Mouse (Mus musculus): ENCODE data around the gene Ubtd1. TPM values are rescaled to one million over a fixed set of nuclear protein-coding genes. Genes with fewer than 3 reads are reported as not detected.

Gene Ubtd1
- 6.4 and 7.3 TPM in 2 replicates for polyA plus RNA-seq (2015; fragmentation: Nextera tagmentation; extraction: Ambion mirVana)

DNA sequence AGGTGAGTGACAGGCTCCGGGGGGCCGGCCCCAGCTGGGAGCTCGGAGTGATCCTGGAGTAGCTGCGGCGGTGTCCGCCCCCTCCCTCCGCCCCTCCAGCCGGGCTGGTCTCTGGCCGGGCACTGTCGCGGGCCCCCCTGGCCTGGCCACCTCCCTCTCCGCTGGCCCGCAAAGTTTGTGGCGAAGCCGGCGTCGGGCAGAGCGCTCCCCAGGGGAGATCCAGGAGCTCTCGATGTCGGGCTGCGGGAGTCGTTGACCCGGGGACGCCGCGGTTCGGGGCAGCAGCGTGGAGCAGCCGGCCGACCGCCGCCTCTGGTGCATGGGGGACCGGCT lies at the start of gene Ubtd1:
TSS of gene Ubtd1 (plus strand) at position 169 of the 333 bp plus-strand sequence.
- H3K27ac ChIP-seq: peak within 1 kb of the TSS; percentile 81
- H3K9ac ChIP-seq (replicated peaks): peak within 1 kb of the TSS; percentile 81
- H3K9me3 ChIP-seq: no peaks in the 10 kb centered on the region
- H3K4me1 ChIP-seq (replicated peaks): peaks cover 22% of the 10 kb centered on the region
- no peak for ATAC-seq
- H3K27me3 ChIP-seq: peaks cover 20% of the 10 kb centered on the region
- H3K4me2 ChIP-seq (replicated peaks): peak within 1 kb of the TSS; percentile 100
- H3K36me3 ChIP-seq: no peaks in the 10 kb centered on the region
- peak within 1 kb of the TSS; percentile 86 for H3K4me3 ChIP-seq (replicated peaks)
- WGBS: under 1% methylated on average over 32 of the region's 33 CpGs

DNA sequence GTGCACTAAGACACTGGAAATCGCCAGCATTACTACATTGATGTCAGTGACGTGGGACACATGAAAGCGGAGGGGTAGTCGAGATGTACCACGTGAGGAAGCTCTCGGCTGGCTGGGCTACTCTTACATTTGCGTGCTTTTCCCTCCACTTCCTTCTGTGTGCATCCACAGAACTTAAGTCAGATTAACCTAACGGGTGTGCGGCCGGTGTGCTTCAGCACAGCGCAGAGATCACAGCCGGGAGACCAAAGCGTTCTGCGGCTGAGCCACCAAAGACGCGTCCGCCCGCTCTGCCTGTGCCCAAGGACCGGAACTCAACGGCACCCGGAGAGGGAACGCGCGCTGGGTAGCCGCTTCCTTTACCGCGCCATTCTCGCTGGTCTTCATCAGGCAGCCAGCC lies 48.9 kb upstream of the Ubtd1 start:
- Histone ChIP-seq H3K36me3 (peaks cover 28% of the 10 kb centered on the region), H3K4me1 (replicated peaks) (peaks cover 28% of the 10 kb centered on the region), H3K4me2 (replicated peaks) (peak overlapping the region; percentile 85), H3K4me3 (replicated peaks) (peak overlapping the region; percentile 86), H3K27ac (peak overlapping the region; percentile 48), H3K9ac (replicated peaks) (peak overlapping the region; percentile 79), H3K9me3 (no peaks in the 10 kb centered on the region), H3K27me3 (no peaks in the 10 kb centered on the region)
- no peak; the same call in 1 of the 2 replicates for ATAC-seq
- whole genome bisulfite sequencing: under 1% methylated on average over 28 of the region's 28 CpGs

DNA sequence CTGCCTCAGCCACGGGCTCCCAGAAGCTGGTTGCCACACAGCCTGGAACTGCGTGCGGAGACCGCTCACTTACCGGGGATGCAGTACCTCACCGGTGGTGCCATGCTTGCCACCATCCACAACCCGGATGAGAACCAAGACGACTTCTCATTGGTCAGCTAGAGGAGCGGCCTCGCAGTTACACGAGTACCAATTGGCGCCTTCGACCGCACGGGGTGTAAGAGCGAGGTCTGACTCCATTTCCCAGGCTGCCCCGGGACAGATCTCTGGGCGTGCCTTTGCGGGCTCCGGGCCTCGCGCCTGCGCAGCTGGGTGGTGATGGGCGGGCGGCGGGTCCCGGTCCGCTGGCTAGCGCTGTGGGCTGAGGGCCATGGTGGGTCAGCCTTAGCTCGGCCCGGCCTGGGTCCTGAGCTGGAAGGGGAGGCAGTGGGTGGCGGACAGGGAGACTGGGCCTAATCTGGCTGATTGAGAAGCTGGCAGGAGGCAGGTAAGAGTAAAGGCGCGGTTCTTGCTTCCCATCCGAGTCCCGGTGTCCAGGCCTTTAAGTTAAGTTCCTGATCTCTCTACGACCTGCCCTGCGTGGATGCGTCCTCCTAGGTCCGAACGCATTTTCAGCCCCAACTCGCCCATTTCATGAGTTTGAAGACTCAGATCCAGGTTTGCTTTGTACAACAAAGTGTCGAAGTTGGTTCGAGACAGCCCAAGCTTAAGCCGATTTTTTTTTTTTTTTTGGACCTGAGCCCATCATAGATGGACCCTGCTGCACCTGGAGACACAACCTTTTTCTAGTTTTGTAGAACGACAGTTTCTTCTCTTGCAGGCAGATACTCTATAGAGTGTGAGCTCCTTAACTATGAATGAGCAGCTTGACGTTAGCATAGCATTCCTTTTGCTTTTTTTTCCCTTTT lies 48.1 kb upstream of the Ubtd1 start, which contains the start of the genes Exosc1 and Zdhhc16:
TSS of gene Exosc1 (minus strand) at position 245 of the 908 bp plus-strand sequence.
TSS of gene Zdhhc16 (plus strand) at position 302 of the 908 bp plus-strand sequence.
- WGBS: under 1% methylated on average over 47 of the region's 47 CpGs
- H3K4me3 ChIP-seq (replicated peaks): peak within 1 kb of the TSS; percentile 86

DNA sequence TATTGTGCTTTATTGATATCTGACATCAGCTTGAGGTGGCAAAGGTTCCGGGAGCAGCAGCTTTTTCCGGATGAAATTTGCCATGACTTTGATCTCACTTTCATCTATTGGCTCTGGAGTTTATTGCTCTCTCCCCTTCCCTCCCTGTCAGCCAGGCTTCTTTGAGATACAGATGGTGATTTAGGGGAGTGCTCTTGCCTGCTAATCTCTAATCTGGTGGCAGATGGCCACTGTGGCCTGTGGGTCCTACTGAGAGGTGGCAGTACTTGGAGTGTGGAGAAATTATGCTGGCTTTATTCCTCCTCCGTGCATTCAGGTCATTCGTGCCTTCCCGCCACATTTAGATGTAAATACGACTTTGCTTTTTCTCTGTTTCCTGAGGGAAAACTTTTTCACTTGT lies 47.4 kb upstream of the Ubtd1 start:
- Histone ChIP-seq H3K27ac (no peak overlapping the region), H3K9me3 (no peaks in the 10 kb centered on the region), H3K27me3 (no peaks in the 10 kb centered on the region), H3K4me3 (replicated peaks) (peak overlapping the region; percentile 86), H3K9ac (replicated peaks) (peak overlapping the region; percentile 85), H3K36me3 (peaks cover 30% of the 10 kb centered on the region), H3K4me1 (replicated peaks) (peaks cover 28% of the 10 kb centered on the region), H3K4me2 (replicated peaks) (peak overlapping the region; percentile 75)
- no peak for ATAC-seq
- WGBS: 23% methylated on average over 6 of the region's 6 CpGs

More for the DNA sequence above, 48.1 kb upstream of the Ubtd1 start, which contains the start of the genes Exosc1 and Zdhhc16:
- H3K27ac ChIP-seq: peak within 1 kb of the TSS; percentile 51
- H3K9me3 ChIP-seq: no peaks in the 10 kb centered on the region
- peak; percentile 100 for ATAC-seq
- H3K27me3 ChIP-seq: no peaks in the 10 kb centered on the region
- peak within 1 kb of the TSS; percentile 85 for H3K4me2 ChIP-seq (replicated peaks)
- peaks cover 28% of the 10 kb centered on the region for H3K4me1 ChIP-seq (replicated peaks)
- H3K36me3 ChIP-seq: peaks cover 28% of the 10 kb centered on the region
- peak within 1 kb of the TSS; percentile 85 for H3K9ac ChIP-seq (replicated peaks)

DNA sequence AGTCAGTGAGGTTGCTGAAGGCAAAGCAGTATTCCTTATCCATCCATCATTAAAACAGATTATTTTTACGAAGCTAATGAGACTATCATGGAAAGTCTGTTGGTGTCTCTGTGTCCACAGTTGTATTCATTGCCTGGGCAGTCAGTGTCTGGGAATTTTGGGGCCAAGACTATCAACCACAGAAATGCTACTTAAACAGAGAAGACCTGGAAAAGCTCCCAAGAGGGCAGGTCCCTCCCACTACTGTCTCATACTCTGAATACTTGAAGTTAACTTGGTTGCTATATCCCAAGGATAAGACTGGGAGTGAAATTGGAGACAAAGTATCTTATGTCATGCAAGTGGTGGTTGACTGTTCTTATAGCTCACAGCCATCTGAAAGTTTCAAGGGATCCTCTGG lies 45.6 kb upstream of the Ubtd1 start:
- H3K4me3 ChIP-seq (replicated peaks): no peak overlapping the region
- no peak for ATAC-seq
- H3K27me3 ChIP-seq: no peaks in the 10 kb centered on the region
- H3K9ac ChIP-seq (replicated peaks): no peak overlapping the region
- no peak overlapping the region for H3K4me2 ChIP-seq (replicated peaks)
- H3K4me1 ChIP-seq (replicated peaks): peaks cover 28% of the 10 kb centered on the region
- no peaks in the 10 kb centered on the region for H3K9me3 ChIP-seq
- peaks cover 35% of the 10 kb centered on the region for H3K36me3 ChIP-seq
- 95% methylated on average over 1 of the region's 1 CpGs for WGBS
- H3K27ac ChIP-seq: no peak overlapping the region

DNA sequence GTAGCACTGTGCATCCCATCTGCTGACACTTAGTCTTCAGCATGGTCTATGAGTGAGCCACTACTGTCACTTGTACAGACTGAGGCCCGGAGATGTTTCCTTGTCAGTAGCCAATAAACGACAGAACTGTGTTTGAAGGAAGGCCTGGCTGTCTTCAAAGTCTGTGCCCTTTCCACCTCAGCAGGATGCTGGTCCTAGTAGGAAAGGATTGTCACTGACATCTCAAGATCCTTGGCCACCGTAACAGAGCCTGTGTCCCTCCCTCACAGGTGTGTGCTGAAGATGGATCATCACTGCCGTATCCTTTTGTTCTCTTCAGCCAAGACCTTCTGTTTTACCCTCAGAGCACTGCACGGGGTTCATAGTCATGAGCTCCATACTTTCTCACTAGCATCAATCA lies 43.0 kb upstream of the Ubtd1 start:
- H3K9ac ChIP-seq (replicated peaks): no peak overlapping the region
- H3K4me2 ChIP-seq (replicated peaks): no peak overlapping the region
- H3K36me3 ChIP-seq: peaks cover 61% of the 10 kb centered on the region
- 93% methylated on average over 5 of the region's 5 CpGs for whole genome bisulfite sequencing
- no peaks in the 10 kb centered on the region for H3K27me3 ChIP-seq
- H3K9me3 ChIP-seq: no peaks in the 10 kb centered on the region
- H3K4me1 ChIP-seq (replicated peaks): peaks cover 19% of the 10 kb centered on the region
- H3K27ac ChIP-seq: no peak overlapping the region
- H3K4me3 ChIP-seq (replicated peaks): no peak overlapping the region
- ATAC-seq: no peak

DNA sequence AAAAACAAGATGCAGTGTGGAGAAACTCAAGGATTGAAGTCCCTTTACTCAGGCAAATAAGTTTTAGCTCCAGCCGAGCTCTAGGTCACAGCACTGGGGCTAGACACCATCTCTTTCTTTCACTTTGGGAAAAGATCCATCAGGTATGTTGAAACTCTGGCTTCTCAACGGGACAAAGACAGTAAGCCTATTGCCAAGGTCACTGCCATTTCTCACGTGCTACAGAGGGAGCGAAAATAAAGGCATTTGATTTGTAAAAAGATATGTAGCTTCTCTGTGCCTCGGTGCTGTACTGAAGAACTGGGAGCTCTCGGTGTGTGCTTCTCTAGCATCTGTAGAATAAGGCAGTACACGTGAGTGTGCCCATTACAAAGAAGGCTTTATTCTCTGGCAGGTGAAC lies 37.7 kb upstream of the Ubtd1 start:
- Histone ChIP-seq H3K27ac (no peak overlapping the region), H3K9me3 (no peaks in the 10 kb centered on the region), H3K36me3 (peaks cover 96% of the 10 kb centered on the region), H3K4me2 (replicated peaks) (no peak overlapping the region), H3K27me3 (no peaks in the 10 kb centered on the region), H3K9ac (replicated peaks) (no peak overlapping the region), H3K4me3 (replicated peaks) (no peak overlapping the region), H3K4me1 (replicated peaks) (no peaks in the 10 kb centered on the region)
- WGBS: 92% methylated on average over 7 of the region's 7 CpGs
- ATAC-seq: no peak

DNA sequence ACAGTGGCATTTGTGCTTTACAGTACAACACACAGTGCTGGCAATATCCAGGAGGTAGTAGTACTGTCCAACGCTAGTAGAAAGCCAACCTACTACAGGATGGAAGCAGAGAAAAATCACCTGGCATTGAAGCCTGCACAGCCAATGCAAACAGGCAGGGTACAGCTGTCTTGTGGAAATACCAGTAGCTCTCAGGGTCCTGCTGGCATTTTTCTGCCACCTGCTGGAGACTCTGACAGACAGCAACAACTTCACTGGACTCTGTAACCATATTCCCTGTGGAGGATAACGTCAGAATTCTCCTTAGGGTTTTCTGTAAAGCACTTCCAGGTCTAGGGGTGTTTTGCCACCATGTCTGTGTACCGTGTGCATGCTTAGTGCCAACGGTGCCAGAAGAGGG lies 29.3 kb upstream of the Ubtd1 start:
- H3K9me3 ChIP-seq: no peaks in the 10 kb centered on the region
- no peak for ATAC-seq
- H3K9ac ChIP-seq (replicated peaks): no peak overlapping the region
- H3K36me3 ChIP-seq: peaks cover 95% of the 10 kb centered on the region
- WGBS: 81% methylated on average over 4 of the region's 4 CpGs
- H3K4me3 ChIP-seq (replicated peaks): no peak overlapping the region
- no peaks in the 10 kb centered on the region for H3K27me3 ChIP-seq
- no peak overlapping the region for H3K27ac ChIP-seq
- no peaks in the 10 kb centered on the region for H3K4me1 ChIP-seq (replicated peaks)
- no peak overlapping the region for H3K4me2 ChIP-seq (replicated peaks)

DNA sequence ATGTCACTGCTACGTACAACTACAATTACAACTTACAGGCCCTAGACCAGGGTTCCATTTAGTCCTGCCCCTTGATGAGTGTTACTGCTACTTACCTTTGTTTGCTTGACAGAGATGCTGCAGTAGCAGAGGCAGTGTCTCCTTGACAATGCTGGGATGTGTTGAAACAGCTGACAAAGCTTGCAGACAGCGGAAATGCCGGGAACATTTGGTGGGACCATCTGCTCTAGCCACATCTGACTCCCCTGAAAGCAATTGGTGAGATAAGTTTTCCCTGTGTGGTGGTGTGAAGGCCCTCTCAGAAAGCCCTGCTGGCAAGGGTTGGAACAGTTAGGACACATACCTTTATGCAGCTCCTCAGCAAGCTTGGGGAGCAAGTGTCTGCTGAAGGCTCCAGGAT lies 28.0 kb upstream of the Ubtd1 start:
- Histone ChIP-seq H3K36me3 (peaks cover 95% of the 10 kb centered on the region), H3K27ac (no peak overlapping the region), H3K9me3 (no peaks in the 10 kb centered on the region), H3K4me3 (replicated peaks) (no peak overlapping the region), H3K4me2 (replicated peaks) (no peak overlapping the region), H3K27me3 (no peaks in the 10 kb centered on the region), H3K4me1 (replicated peaks) (no peaks in the 10 kb centered on the region), H3K9ac (replicated peaks) (no peak overlapping the region)
- WGBS: 92% methylated on average over 3 of the region's 3 CpGs
- ATAC-seq: no peak

DNA sequence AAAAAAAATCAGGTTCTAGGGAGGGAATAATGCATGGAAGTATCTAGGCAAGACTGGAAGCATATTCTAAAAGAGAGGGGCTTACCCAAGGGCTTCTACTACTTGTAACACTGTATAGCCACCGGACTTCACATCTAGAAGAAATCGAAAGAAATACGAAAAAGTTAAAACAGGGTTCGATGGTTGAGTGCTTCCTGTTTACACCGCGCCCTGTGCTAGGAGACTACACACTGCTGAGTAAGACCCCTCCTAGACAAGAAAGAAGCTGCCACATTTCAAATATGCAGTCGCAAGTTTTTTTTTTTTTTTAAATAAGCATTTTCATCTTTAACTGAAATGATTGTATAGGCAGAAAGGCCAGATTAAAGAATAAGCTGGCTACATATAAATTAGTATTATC lies 11.9 kb upstream of the Ubtd1 start:
- Histone ChIP-seq H3K4me3 (replicated peaks) (no peak overlapping the region), H3K9me3 (no peaks in the 10 kb centered on the region), H3K4me2 (replicated peaks) (no peak overlapping the region), H3K4me1 (replicated peaks) (peaks cover 11% of the 10 kb centered on the region), H3K9ac (replicated peaks) (no peak overlapping the region), H3K27me3 (no peaks in the 10 kb centered on the region), H3K36me3 (peaks cover 48% of the 10 kb centered on the region), H3K27ac (no peak overlapping the region)
- ATAC-seq: no peak
- WGBS: 98% methylated on average over 7 of the region's 7 CpGs

DNA sequence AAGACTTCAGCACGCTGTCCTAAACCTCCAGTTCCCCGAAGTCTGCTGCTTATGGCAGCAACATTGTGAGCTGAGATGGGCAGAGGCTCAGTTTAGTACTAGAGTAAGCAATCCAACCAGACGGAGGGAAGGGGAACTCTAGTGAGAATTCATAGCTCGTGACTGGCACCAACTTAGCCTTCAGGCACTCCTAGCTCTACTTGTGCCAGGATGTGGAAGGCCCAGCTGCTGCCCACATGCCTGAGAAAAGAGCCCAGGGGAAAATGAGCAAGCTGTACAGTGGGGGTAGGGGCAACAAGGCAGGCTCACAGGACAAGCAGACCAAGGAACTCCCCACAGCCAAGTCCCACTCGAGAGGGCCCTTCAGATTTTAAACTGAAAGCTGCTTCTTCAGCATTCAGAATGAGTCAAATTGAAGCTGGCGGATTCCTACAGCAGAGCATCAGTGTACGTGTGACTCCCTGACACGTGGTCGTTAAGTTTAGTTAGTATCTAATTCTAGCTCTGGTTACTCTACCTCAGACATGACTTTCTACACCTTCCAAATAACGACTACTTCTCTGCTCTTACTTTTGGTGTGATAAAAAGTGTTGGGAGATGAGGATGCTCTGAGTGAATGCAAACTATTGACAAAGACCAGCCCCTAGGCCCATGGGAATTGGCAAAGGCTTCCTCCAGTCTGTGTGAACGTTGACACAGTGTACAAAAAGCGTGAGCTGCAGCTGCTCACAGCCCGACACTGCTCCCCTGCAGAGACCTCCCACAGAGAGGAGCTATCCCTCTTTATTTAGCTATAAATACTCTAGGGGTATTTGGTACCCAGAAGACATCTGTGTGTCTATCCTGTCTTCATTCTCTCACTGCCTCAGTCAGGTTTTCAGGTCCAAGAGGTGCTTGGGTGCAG lies 7.4 kb upstream of the Ubtd1 start:
- WGBS: 55% methylated on average over 13 of the region's 13 CpGs
- no peak for ATAC-seq
- no peaks in the 10 kb centered on the region for H3K27me3 ChIP-seq
- H3K4me1 ChIP-seq (replicated peaks): peaks cover 16% of the 10 kb centered on the region
- no peak overlapping the region for H3K9ac ChIP-seq (replicated peaks)
- H3K4me3 ChIP-seq (replicated peaks): no peak overlapping the region
- H3K36me3 ChIP-seq: peaks cover 4% of the 10 kb centered on the region; the same call in 1 of the 2 replicates
- H3K4me2 ChIP-seq (replicated peaks): no peak overlapping the region
- no peaks in the 10 kb centered on the region for H3K9me3 ChIP-seq
- peak overlapping the region; percentile 36; the same call in 1 of the 2 replicates for H3K27ac ChIP-seq

DNA sequence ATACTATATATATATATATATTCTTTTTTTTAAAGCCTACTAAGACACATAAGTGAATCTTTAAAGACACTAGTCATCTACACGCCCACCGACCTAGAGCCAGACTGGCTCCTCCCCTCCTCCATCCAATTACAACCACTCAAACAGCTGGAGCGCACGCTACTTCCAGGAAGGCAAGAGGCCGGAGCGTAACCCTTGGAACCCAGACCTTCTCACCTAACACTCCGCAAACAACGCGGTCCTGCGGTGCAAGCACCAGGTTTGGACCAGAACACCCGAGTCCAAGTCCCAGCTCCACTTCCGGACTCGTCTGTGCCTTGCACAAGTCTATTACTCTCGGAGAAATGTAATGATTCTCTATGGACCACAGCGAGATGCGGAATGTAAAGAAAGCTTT lies 1.1 kb upstream of the Ubtd1 start:
- H3K4me2 ChIP-seq (replicated peaks): peak overlapping the region; percentile 100
- H3K9ac ChIP-seq (replicated peaks): peak overlapping the region; percentile 81
- H3K27me3 ChIP-seq: peaks cover 20% of the 10 kb centered on the region
- under 1% methylated on average over 16 of the region's 16 CpGs for WGBS
- H3K4me3 ChIP-seq (replicated peaks): peak overlapping the region; percentile 86
- no peaks in the 10 kb centered on the region for H3K9me3 ChIP-seq
- peaks cover 22% of the 10 kb centered on the region for H3K4me1 ChIP-seq (replicated peaks)
- no peaks in the 10 kb centered on the region for H3K36me3 ChIP-seq
- ATAC-seq: peak; percentile 15
- H3K27ac ChIP-seq: peak overlapping the region; percentile 81; the same call in 1 of the 2 replicates
